7 mouse cellular contexts compared by ENCODE assay signal in genomic region chr7:24904936-24905335, GRCm38 (mm10). TPM values are rescaled to one million over a fixed set of nuclear protein-coding genes. Genes with fewer than 3 reads are reported as not detected.
DNase-seq lines count a peak whose midpoint lies in the region; ATAC-seq lines count a peak whose summit lies in the region.

No protein-coding gene starts in this region.

- H3K27me3 ChIP-seq in embryonic facial prominence, embryonic 13.5 days = no peaks in the 10 kb centered on the region
- no peaks in the 10 kb centered on the region for H3K27me3 ChIP-seq in hindbrain, embryonic 12.5 days
- H3K27me3 ChIP-seq in limb, embryonic 13.5 days = no peaks in the 10 kb centered on the region
- no peaks in the 10 kb centered on the region for H3K27me3 ChIP-seq in midbrain, embryonic 13.5 days

- peak overlapping the region; percentile 76; the same call in 1 of the 2 replicates for H3K27ac ChIP-seq in embryonic facial prominence, embryonic 13.5 days
- H3K27ac ChIP-seq in hindbrain, embryonic 12.5 days = 0 out of 2 replicates have a peak overlapping the region, but pooled peaks have one; percentile 73
- peak overlapping the region; percentile 83; the same call in 1 of the 2 replicates for H3K27ac ChIP-seq in limb, embryonic 13.5 days
- H3K27ac ChIP-seq in midbrain, embryonic 13.5 days = peak overlapping the region; percentile 83

- peak overlapping the region; percentile 76 for H3K4me2 ChIP-seq in embryonic facial prominence, embryonic 13.5 days
- H3K4me2 ChIP-seq in hindbrain, embryonic 12.5 days (replicated peaks) = peak overlapping the region; percentile 82
- H3K4me2 ChIP-seq in limb, embryonic 13.5 days (replicated peaks) = peak overlapping the region; percentile 90
- H3K4me2 ChIP-seq in midbrain, embryonic 13.5 days (replicated peaks) = peak overlapping the region; percentile 82

- H3K9me3 ChIP-seq in embryonic facial prominence, embryonic 13.5 days = no peaks in the 10 kb centered on the region
- H3K9me3 ChIP-seq in hindbrain, embryonic 12.5 days (replicated peaks) = no peaks in the 10 kb centered on the region
- no peaks in the 10 kb centered on the region for H3K9me3 ChIP-seq in limb, embryonic 13.5 days
- no peaks in the 10 kb centered on the region for H3K9me3 ChIP-seq in midbrain, embryonic 13.5 days

- H3K4me1 ChIP-seq in embryonic facial prominence, embryonic 13.5 days = peaks cover 48% of the 10 kb centered on the region
- H3K4me1 ChIP-seq in hindbrain, embryonic 12.5 days = peaks cover 33% of the 10 kb centered on the region
- H3K4me1 ChIP-seq in limb, embryonic 13.5 days = peaks cover 54% of the 10 kb centered on the region
- H3K4me1 ChIP-seq in midbrain, embryonic 13.5 days (replicated peaks) = peaks cover 42% of the 10 kb centered on the region

- peak overlapping the region; percentile 81 for H3K4me3 ChIP-seq in embryonic facial prominence, embryonic 13.5 days
- peak overlapping the region; percentile 67 for H3K4me3 ChIP-seq in hindbrain, embryonic 12.5 days
- peak overlapping the region; percentile 81 for H3K4me3 ChIP-seq in limb, embryonic 13.5 days
- peak overlapping the region; percentile 68 for H3K4me3 ChIP-seq in midbrain, embryonic 13.5 days (replicated peaks)

- peak overlapping the region; percentile 85 for H3K9ac ChIP-seq in embryonic facial prominence, embryonic 13.5 days
- peak overlapping the region; percentile 75 for H3K9ac ChIP-seq in hindbrain, embryonic 12.5 days
- peak overlapping the region; percentile 79 for H3K9ac ChIP-seq in limb, embryonic 13.5 days
- peak overlapping the region; percentile 75 for H3K9ac ChIP-seq in midbrain, embryonic 13.5 days (replicated peaks)

- peak; percentile 86 for DNase-seq in ES-CJ7 (ENCODE audit: low read depth, low spot score)
- DNase-seq in adrenal gland, postnatal 36 days = peak; percentile 68 to 69
- peak; percentile 78 to 88 for DNase-seq in spleen, postnatal 4 days (ENCODE audit: low spot score in 2 of 2)

- H3K36me3 ChIP-seq in embryonic facial prominence, embryonic 13.5 days = peaks cover 23% of the 10 kb centered on the region
- peaks cover 22% of the 10 kb centered on the region for H3K36me3 ChIP-seq in hindbrain, embryonic 12.5 days
- peaks cover 20% of the 10 kb centered on the region for H3K36me3 ChIP-seq in limb, embryonic 13.5 days
- H3K36me3 ChIP-seq in midbrain, embryonic 13.5 days = peaks cover 15% of the 10 kb centered on the region

- no peak for ATAC-seq in embryonic facial prominence, embryonic 13.5 days (ENCODE audit: insufficient number of reproducible peaks, insufficient read depth, low FRiP score, low TSS enrichment, low read depth)
- 0 out of 2 replicates have a peak, but pooled peaks have one; percentile 10 for ATAC-seq in hindbrain, embryonic 12.5 days (ENCODE audit: low FRiP score)
- ATAC-seq in limb, embryonic 13.5 days (ENCODE audit: low FRiP score, low read depth) = no peak
- peak; percentile 35 for ATAC-seq in midbrain, embryonic 13.5 days

- 21% methylated on average over 3 of the region's 3 CpGs for WGBS in embryonic facial prominence, embryonic 13.5 days
- WGBS in hindbrain, embryonic 12.5 days = 10% methylated on average over 3 of the region's 3 CpGs
- 23% methylated on average over 3 of the region's 3 CpGs for WGBS in limb, embryonic 13.5 days
- 22% methylated on average over 3 of the region's 3 CpGs for WGBS in midbrain, embryonic 13.5 days

RNA-seq across cellular contexts. Expression of gene Arhgef1, which starts 2.2 kb away (rescaled TPM):
- total RNA-seq in adrenal gland, postnatal 36 days (2021) = 10 to 100 TPM; 79.5 to 91.5 TPM
- polyA plus RNA-seq in embryonic facial prominence, embryonic 13.5 days (2015; fragmentation: Nextera tagmentation; extraction: Ambion mirVana) = 115 and 122 TPM in 2 replicates
- 91.2 and 91.8 TPM in 2 replicates for polyA plus RNA-seq in hindbrain, embryonic 12.5 days (2016; fragmentation: Nextera tagmentation; extraction: Ambion mirVana)
- polyA plus RNA-seq in limb, embryonic 13.5 days (2015; fragmentation: Nextera tagmentation; extraction: Ambion mirVana) = 131 and 132 TPM in 2 replicates
- polyA plus RNA-seq in midbrain, embryonic 13.5 days (2015; fragmentation: Nextera tagmentation; extraction: Ambion mirVana) = 46.7 and 59.2 TPM in 2 replicates

RNA-seq across cellular contexts. Expression of gene Cd79a, which starts 7.8 kb away (rescaled TPM):
- under 1 TPM; 0.20 to 0.26 TPM for total RNA-seq in adrenal gland, postnatal 36 days (2021)
- 0.41 and 0.89 TPM in 2 replicates for polyA plus RNA-seq in embryonic facial prominence, embryonic 13.5 days (2015; fragmentation: Nextera tagmentation; extraction: Ambion mirVana)
- 0.23 and 0.36 TPM in 2 replicates for polyA plus RNA-seq in hindbrain, embryonic 12.5 days (2016; fragmentation: Nextera tagmentation; extraction: Ambion mirVana)
- polyA plus RNA-seq in limb, embryonic 13.5 days (2015; fragmentation: Nextera tagmentation; extraction: Ambion mirVana) = 0.45 and 0.86 TPM in 2 replicates
- 0.35 and 0.40 TPM in 2 replicates for polyA plus RNA-seq in midbrain, embryonic 13.5 days (2015; fragmentation: Nextera tagmentation; extraction: Ambion mirVana)

RNA-seq across cellular contexts. Expression of gene Rps19, which starts 20.8 kb away (rescaled TPM):
- total RNA-seq in adrenal gland, postnatal 36 days (2021) = 1,000 to 10,000 TPM in 1 of 2 experiments, 100 to 1,000 TPM in 1; 964 to 1,011 TPM
- polyA plus RNA-seq in embryonic facial prominence, embryonic 13.5 days (2015; fragmentation: Nextera tagmentation; extraction: Ambion mirVana) = 2,967 and 3,152 TPM in 2 replicates
- 1,212 and 1,459 TPM in 2 replicates for polyA plus RNA-seq in hindbrain, embryonic 12.5 days (2016; fragmentation: Nextera tagmentation; extraction: Ambion mirVana)
- 2,528 and 2,568 TPM in 2 replicates for polyA plus RNA-seq in limb, embryonic 13.5 days (2015; fragmentation: Nextera tagmentation; extraction: Ambion mirVana)
- polyA plus RNA-seq in midbrain, embryonic 13.5 days (2015; fragmentation: Nextera tagmentation; extraction: Ambion mirVana) = 1,308 and 1,443 TPM in 2 replicates

RNA-seq across cellular contexts. Expression of gene Dmrtc2, which starts 35.1 kb away (rescaled TPM):
- total RNA-seq in adrenal gland, postnatal 36 days (2021) = not detected
- not detected in 2 replicates for polyA plus RNA-seq in embryonic facial prominence, embryonic 13.5 days (2015; fragmentation: Nextera tagmentation; extraction: Ambion mirVana)
- polyA plus RNA-seq in hindbrain, embryonic 12.5 days (2016; fragmentation: Nextera tagmentation; extraction: Ambion mirVana) = 0.27 TPM in 1 of 2 replicates, not detected in the other
- polyA plus RNA-seq in limb, embryonic 13.5 days (2015; fragmentation: Nextera tagmentation; extraction: Ambion mirVana) = not detected in 2 replicates
- not detected in 2 replicates for polyA plus RNA-seq in midbrain, embryonic 13.5 days (2015; fragmentation: Nextera tagmentation; extraction: Ambion mirVana)

RNA-seq across cellular contexts. Expression of gene Lypd4, which starts 35.2 kb away (rescaled TPM):
- total RNA-seq in adrenal gland, postnatal 36 days (2021) = not detected
- not detected in 2 replicates for polyA plus RNA-seq in embryonic facial prominence, embryonic 13.5 days (2015; fragmentation: Nextera tagmentation; extraction: Ambion mirVana)
- not detected in 2 replicates for polyA plus RNA-seq in hindbrain, embryonic 12.5 days (2016; fragmentation: Nextera tagmentation; extraction: Ambion mirVana)
- polyA plus RNA-seq in limb, embryonic 13.5 days (2015; fragmentation: Nextera tagmentation; extraction: Ambion mirVana) = not detected in 2 replicates
- polyA plus RNA-seq in midbrain, embryonic 13.5 days (2015; fragmentation: Nextera tagmentation; extraction: Ambion mirVana) = not detected in 2 replicates

Comparison
In these comparisons a context has a peak if more than half of its experiments do, and no peak if none do; other contexts are left out.
1. ATAC-seq: peak in hindbrain, embryonic 12.5 days (single experiment) and midbrain, embryonic 13.5 days (single experiment); none in embryonic facial prominence, embryonic 13.5 days (single experiment) and limb, embryonic 13.5 days (single experiment).
2. Peak in every context shown above with its lines, with median percentiles within 50 percentile points of each other: DNase-seq, H3K27ac ChIP-seq, H3K4me2 ChIP-seq, H3K4me3 ChIP-seq and H3K9ac ChIP-seq.